Mouse (Mus musculus): ENCODE measurements around the gene Slc6a20a. TPM values are rescaled to one million over a fixed set of nuclear protein-coding genes. Genes with fewer than 3 reads are reported as not detected.
"Not testable (repeated sequence)": the region's sequence is repeated elsewhere in the genome, so short reads cannot be mapped to it uniquely, and the experiment has no call there.

The Slc6a20a gene
- total RNA-seq (2021): under 1 TPM; 0.39 to 0.51 TPM
- long read RNA-seq, experiment 1: 0 reads
- long read RNA-seq, experiment 2: 0 reads

DNA sequence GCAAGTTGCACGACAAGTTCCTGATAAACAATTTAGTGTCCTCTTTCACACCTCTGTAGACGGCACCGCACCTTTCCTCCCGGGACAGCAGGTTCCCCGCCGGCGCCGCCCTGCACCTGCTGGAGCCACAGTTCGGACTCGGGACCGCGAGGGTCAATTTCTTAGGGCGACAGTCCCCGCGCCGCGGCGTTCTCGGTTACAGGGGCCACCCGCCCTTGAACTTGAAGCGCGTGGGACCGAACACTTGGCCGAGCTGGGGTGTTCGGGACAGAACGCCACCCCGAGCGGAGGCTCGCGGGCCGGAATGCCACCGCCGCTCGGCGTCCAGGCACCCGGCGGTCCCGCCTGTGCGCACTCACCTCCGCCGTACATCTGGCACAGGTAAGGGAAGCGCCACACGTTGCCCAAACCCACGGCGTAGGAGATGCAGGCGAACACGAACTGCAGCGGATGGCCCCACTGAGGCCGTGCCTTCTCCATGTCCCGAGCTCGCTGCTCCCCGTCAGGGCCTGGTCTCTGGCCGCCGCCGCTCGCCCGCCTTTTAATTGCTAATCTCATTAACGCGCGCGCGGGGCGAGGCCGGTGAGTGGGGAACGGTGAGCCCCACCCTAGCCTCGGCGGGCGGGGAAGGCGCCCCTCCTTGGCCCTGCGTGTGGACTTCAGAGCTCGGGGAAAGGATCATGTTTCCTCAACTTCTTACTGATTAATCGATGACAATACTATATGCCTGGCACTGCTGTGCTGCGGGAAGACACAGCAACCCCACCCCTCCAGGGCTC, at the start of gene Slc6a20a, which contains the start of gene Ccr9:
Gene Slc6a20a (minus strand): TSS at position 559 of the 779 bp plus-strand sequence.
Gene Ccr9 (plus strand): TSS at position 113 of the 779 bp plus-strand sequence.
- peak; percentile 8 for DNase-seq

DNA sequence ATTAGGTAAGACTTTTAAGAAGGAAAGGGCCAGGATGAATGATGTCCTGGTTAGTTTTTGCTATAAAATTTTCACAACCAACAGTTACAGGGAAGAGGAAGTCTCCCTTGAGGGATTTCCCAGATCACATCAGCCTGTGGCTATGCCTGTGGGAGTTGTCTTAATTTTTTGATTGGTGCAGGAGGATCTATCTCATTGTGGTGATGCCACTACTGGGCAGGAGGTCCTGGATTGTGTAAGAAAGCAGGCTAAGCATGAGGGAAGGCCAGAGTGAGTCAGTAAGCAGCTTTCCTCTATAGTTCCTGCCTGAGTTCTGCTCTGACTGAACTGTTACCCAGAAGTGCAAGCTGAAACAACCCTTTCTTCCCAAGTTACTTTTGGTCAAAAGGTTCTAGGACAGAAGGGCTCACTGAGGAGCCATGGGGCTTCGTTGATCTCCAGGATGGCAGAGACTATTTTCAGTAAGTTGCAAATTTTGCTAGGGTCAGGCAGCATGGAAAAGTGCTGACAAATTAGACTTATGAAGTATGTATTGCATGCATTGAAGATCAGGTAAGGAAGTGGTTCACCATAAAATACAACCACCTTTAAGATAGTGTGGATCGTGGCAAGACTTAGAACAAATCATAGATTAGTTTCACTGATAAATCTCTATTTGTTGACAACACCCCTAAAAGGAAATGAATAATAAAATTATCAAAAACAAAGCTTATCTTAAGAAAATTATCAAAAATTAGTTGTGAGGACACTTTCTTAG, 44.2 kb upstream of the Slc6a20a start:
- DNase-seq: no peak

DNA sequence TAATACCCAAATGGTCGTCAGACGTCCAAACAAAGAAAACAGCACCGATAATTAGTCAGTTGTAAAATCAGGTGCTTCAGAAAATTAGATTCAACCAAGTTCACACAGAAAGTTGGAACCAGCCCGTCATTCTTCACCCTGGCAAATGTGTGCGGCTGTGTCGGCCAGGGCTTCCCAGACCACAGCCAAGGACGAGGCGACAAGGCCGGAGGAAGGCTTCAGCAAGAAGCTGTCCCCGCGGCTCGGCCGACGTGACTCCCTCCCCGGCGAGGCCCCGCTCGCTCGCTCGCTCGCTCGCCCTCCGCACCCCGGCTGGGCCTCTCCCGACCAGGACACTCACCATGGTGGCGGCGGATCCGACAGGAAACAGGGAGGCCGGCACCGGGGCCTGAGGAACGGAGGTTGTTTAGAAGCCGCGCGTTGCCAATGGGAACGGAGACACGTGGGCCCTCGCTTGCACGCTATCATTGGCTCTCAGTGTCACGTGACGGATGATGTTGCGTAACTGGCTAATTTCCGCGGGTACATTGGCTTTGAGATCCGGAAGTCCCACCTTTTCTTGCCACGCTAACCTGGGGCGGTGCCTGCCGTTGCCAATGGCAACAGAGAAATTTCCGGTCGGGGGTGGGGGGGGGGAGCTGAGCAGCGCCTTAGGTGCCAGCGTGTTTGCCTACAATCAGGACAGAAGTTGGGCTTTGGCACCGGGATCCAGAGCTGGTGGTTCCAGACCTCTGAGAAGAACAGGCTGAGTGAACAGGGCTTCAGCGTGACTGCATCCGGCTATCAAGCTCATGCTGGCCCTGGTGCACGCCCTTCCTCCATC, 38.7 kb upstream of the Slc6a20a start, which contains the start of gene Lztfl1:
Gene Lztfl1 (minus strand): TSS at position 512 of the 823 bp plus-strand sequence.
- peak; percentile 96 for DNase-seq

DNA sequence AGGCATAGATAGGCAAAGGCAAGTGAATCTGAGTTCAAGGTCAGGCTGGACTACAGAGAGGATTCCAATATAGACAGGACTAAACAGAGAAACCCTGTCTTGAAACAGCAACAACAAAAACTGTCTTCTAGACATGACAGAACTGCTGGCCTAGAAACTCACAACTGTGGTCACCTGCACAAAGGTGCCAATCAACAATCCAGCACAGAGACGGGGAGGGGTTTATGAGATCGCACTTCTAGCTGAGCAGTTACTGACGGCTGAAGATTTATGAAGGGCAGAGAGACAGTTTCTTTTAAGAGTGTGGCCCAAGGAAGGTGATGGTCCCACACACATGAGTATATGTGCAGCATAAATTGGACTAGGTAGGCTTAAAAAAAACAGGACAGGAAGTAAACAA, 37.6 kb upstream of the Slc6a20a start:
- DNase-seq: peak; percentile 3

DNA sequence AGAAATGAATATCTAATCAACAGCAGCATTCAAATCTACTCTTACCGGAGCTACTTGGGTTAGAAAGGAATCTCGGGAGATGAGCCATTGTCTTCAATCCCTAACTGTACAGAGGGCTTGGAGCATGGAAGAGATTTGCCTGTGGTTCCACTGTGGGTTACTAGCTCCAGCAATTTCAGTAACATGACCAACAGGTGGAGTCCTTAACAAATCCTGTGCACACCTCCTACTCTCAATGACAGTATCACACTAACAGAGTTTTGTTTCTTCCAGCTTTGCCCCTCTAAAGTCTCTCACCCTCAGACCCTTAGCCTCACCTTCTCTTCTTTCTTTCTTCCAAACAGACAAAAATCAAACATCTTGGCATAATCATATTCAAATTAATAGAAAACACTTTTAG, 34.4 kb upstream of the Slc6a20a start:
- DNase-seq: no peak

DNA sequence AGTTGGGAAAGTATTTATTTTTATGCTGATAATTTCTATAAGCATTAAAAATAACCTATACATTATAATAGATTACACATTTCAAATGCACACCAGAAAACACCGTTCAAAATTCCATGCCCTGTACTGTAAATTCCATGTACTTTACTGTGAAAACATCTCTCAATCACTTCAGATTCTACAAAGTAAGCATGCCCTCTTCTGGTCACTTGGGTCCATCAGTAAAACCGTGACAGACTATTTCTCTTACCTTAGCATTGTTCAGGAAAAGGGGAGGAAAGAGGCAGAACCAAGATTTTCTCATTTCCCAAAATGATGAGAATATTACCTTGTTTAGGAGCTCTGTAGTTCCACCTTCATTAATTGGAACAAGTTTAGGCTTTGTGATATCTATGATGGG, 30.5 kb upstream of the Slc6a20a start:
- no peak for DNase-seq

DNA sequence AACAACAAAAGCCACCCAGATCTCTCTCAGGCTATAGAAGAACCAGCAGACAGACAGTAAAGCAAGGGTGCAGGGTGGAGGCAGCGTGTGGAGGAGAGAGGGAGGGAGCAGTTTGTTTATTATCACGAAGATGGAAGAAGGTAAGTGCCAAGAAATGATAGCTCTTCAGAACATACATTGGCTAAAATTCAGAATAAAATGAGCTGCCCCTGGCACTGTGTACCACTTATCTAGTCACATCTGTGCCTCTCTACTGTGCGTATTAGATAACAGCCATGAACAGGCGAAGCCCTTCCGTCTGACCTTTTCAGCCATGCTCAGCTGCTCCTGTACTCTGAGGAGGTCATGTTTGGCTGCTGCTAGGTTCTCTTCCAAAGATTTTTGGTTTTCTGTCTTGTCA, 23.1 kb upstream of the Slc6a20a start:
- no peak for DNase-seq

DNA sequence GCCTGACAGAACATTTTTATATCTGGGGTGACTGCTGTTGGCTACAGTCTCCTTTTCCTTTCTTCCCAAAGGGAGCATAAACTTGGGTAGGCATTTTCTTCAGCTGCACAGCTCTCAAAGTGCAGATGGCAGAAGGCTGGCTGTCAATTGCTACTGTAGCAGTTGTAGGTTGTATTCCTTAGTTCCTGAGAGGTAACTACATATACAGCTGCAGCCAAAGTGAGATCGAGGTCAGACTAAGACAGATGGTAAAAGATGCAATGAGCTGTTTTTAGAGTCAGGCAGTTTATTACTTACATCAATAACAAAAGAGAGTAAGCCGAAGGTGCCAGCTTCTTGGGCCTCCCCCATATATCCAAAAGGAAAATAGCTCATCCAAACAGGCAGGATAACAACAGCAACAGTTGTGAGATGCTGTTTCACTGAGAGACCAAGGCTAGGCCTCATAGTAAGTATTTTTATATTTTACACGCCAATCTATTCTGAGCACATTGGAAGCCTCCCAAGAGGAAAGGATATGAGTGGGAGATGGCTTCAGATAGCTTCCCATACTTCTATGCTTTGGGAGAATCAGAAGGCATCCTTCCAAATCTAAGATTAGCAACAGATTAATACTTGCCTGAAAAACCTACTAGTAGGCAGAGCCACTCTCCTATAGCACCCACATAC, 17.1 kb upstream of the Slc6a20a start:
- DNase-seq: no peak

DNA sequence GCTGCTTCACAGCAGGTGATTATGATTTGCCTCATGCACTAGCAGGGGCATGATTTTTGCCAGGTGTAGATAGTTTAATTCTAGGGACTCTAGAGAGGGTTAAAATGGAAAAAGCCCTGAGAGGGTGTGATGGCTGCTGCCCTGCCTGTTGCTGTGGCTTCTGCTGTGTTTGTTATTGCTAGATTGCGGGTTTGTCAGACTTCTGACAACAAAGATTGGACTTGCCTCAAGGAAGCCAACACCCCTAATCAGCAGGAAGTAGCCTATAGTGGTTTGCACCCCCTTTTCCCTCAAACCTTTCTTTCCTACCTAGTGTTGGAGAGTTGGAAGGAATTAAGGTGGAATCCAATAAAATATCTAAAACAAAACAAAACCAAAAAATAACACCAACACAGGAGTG, 9.5 kb upstream of the Slc6a20a start:
- no peak for DNase-seq

DNA sequence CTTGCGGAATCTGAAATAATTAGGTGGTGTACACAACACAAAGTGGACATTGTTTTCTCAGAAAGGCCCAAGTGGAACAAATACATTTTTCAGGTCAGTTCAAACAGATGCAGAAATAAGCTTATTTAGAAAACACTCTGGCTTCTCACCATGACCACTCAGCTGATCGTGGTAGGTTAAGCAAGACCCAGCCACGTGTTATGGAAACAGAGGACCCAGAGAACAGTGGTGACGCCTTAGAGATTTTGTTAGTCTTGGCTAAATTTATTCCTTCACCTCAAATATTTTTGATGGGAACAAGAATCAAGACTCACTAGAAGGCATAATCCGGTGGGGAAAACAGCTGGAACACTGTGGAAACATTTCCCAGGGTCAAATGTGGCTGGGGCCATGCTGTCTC, 7.5 kb upstream of the Slc6a20a start:
- no peak for DNase-seq

DNA sequence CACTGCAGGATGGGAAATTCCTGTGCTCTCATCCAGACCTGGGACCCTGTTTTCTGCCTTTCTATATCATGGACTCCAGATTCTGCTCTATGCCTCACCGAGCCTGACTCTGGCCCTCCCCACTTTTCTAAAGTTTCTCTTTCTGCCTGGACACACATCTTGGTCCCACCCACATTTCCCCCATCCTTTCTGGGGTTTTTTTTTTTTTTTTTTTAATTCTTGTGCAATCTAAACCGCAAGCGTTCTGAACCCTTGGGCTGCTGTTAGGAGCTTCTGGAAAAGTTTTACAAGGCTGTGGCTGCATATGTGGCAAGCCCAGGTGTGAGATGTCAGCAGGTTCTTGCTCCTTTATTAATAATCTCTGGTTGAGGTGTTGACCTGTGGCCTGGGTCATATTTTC, 5.0 kb upstream of the Slc6a20a start:
- DNase-seq: no peak

DNA sequence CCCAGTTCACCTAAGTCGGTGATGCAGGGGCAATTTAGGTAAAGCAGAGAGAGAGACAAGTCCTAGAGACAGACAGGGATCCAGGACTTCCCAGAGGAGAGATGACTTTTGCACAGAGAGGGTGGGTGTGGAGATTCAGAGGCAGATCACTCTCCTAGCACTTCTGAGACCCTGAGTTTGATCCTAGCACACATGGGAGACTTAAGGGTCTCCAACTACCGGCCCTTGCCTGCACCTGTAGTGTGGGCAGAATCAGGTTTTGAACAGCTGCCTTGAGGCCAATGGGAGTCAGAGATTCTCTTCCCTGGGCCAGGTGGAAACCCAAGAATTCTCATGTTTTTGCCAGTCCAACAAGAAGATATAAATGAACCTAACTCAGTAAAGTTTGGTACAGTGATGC, 513 bp upstream of the Slc6a20a start:
- DNase-seq: no peak

DNA sequence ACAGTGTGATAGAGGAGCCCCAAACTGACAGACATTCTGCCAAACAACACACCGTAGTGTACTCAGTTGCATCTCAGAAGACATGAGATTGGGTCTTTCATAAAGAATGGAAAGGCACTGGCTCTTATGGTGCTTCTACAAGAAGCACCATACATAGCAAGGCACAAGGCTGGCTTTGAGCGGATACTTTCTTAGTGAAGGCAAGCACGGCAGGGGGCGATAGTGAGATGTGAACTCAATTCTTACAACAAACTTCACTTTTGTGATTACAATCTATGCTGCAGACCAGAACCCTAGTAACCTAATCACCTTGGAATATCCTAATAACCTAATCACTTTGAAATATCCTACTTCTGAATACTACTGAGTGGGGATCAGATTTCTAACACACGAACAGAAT, 13.0 kb downstream of the Slc6a20a start:
- peak; percentile 66 for DNase-seq

DNA sequence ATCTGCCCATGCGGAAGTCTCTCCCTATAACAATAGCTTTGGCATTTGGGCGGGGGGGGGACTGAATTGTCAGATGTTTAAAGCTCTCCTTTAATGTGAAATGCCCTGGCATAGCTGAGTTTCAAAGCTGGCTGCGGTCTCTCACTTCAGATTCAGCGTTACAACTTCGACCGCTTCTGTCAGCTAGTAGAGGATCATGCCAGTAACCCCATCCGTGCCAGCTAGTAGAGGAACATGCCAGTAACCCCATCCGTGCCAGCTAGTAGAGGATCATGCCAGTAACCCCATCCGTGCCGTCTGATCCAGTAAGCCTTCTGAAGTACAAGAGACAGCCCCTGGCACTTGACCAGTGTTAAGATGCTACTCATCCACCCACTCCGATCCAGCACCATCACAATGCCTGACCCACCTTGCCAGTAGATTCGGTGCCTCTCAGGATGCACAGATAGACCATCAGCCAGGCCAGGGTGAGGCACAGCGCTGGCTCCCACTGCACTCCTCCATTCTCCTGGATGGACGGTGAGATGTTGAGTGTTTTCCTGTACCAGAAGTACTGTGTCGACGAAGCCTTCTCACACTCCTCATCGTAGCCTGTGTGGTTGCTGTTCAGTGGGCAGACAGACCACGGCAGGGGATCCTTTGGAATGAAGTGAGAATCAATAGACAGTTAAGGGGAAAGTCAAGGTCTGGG, 18.6 kb downstream of the Slc6a20a start:
- not testable (repeated sequence) for DNase-seq

DNA sequence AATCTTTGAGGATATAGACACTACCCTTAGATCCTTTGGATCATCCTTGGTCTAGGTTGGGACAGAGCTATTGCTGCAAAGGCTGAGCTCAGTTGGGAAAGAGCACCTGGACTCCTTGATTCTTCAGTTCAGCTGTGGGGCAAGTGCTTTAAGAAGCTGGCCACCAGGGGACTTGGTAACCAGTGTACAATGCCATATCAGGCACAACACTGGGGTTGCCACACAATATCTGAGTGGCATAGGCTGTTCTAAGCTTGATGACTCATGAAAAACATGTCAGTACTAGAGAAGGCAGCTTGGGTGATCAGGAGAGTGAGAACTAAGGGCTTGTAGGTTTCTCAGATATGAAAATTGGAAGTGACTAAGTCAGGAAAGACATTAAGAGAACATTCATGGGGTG, 19.7 kb downstream of the Slc6a20a start:
- no peak for DNase-seq

DNA sequence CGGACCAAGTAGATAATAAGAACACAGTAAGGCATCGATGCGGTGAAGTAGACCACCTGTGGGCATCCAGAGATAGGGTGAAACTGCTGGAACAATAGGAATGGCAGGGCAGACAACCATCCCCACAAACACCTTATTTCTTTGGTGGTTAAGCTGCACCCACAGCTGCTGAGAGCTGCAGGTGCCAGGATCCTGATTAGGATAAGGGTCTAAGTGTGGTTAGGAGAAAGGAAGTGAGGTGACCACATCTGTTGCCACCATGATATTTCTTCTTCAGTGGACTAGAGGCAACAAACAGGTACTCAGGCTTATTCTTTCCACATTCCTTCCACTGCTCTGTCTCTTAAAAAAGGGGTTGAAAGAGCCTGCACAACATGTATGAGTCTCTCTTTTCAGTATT, 21.2 kb downstream of the Slc6a20a start:
- no peak for DNase-seq

DNA sequence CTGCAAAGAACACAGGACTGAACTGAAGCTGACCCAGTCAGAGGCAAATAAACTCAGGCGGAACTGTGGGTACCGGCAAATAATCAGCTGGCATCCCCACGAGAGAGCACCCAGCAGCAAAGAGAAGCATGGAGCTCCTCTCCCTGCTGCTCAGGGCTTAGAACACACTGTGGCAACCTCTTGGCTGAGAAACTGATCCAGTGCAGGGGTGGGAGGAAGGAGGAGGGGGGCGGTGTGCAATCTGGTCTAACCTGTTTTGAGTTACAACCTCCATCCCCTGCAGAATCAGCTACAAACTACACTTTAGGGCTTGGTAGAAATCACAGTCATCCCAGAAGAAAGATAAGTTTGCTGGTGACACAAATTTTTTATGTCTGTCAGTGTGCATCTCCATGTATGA, 27.3 kb downstream of the Slc6a20a start:
- no peak for DNase-seq

DNA sequence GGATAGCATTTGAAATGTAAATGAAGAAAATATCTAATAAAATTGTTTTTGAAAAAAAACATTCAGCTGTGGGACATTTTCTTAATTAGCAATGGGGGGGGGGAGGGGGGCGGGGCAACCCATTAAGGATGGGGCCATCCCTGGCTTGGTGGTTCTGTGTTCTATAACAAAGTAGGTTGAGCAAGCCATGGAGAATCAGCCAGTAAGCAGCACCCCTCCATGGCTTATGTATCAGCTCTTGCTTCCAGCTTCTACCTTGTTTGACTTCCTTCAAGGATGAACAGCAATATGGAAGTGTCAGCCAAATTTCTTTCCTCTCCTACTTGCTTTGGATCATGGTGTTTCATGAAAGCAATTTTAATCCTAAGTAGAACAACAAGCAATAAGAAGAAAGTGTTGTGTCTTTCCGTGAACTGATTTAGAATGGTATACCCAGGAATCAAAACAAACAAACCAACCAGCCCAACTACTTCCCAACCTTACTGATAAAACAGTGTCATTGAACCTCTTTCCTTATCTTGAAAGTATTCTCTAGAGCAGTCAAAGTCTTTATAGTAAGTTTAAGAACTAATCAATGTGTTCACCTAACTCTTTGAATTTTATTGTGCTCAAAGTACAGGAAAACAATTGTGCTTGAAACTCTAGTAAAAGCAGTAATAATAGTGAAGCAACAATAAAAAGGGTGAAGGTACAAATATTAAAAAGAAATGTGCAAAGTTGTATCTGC, 28.7 kb downstream of the Slc6a20a start:
- no peak for DNase-seq

DNA sequence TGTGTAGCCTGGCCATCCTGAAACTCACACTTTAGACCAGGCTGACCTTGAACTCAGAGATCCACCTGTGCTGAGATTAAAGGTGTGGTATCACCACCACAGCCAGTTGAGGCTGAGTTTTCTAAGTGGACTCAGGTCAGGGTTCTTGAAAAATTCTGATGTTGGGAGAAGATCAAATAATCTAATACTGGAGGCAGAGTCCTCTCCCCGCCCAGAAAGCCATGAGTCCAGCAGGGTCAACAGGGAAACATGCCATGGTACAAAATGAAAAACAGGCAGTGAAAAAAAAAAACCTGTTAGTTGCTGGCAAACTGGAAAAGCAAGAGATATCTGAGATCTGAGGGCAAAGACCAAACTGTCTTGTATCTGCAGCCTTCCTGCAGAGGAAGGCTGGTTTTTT, 38.6 kb downstream of the Slc6a20a start:
- DNase-seq: no peak

DNA sequence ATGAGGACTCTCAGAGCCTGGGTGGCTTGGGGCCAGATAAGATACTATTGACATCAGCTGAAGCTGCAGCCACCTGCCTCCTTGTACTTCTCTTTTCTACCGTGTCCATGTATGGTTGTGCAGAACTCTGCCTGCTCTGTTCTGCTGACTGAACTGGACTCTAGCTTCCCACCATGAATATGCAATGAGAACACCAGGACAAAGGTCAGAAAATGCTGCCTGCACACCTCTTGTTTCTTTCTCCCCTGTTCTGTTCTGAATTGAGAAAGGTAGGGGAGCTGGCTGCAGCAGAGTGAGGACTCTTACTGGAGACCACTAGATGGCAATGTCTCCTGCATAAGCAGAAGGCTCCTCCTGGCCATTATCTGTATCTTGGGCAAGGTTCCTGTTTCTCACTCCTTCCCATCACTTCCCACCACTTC, 40.0 kb downstream of the Slc6a20a start:
- peak; percentile 22 for DNase-seq

DNA sequence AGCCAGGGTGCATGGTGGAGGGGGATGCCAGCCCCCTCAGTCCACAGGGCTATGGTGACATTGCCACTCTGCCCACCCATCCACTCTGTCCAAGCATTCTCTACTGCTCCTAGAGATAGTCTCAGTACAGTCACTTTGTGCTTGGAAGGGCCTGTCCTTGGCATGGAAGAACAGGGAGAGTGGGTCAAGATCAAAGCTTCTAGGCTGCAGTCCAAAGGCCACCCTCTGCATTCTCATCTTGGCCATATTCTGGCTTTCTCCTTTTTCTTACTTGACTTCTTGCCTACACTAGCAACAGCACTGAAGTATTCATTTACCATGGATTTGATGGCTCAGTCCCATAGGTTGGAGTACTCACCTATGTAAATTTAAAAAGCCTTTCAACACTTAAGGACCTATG, 40.5 kb downstream of the Slc6a20a start:
- DNase-seq: peak; percentile 27

Data from adrenal gland, postnatal 10 days (tissue).